Mouse (Mus musculus) T-helper 2 cell (primary cell): ENCODE results near the gene Naa25.

Experiments used
- in situ Hi-C: fragments of 300-600 bp; cut with MboI, MseI; formaldehyde crosslinking; loops from one replicate; pipeline ENCODE4 v1.15.1; 2025; ENCODE audit warnings: high pct_unique_total_duplicates

Naa25 gene

DNA sequence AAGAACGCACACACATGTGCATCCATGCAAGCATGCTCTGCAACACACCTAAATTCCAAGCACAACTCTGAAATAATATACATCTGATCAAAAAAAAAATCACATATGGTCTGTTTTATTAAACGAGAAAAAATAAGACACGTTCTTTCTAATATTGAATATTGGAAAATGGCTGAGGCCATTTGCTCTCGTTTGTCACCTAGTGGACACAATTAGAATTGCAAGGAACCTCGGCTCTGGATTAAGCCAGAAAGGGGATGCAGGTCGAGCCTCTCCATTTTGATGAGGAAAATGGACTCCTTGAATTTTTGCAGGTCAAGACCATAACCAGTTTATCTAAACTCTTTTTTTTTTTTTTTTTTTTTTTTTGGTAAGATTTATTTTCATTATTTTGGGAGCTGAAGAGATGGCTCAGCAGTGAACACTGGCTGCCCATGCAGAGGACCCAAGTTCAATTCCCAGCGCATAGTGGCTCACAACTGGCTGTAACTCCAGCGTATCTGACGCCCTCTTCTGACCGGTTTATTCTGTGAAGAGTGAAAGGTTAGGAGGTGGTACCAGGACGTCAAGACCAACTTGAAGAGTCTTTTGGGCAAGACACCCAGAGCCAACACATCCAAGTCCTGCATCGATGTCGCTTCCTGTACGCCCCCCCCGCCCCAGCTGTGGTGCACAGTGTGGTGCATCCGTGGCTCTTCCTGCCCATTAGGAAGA lies 4.9 kb upstream of the Naa25 start:
- in situ Hi-C loops = loop anchor here (25.0 kb wide), 1 partner anchor 1744 kb away; the partner anchor contains the start of genes Rhof and Setd1b

DNA sequence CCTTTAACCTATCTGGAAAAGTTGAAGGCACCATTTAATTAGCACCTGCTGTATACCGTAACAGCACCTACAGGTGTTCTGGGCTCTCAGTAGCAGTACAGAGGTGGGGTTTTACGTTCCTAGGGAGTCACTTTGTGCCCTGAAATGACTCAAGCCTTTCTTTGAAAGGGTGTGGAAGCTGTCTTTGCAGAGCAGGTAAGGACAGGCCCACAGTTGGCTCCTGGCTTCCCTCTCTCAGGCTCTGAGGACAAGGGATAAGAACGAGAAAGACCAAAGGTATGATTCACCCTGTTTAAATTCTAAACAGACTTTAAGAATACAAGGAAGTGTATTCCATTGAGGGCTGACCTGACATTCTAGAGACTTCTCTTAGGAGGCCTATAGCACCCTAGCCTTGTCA lies 4.3 kb upstream of the Naa25 start:
- in situ Hi-C loops = loop anchor here (25.0 kb wide), 1 partner anchor 1744 kb away; the partner anchor contains the start of genes Rhof and Setd1b

DNA sequence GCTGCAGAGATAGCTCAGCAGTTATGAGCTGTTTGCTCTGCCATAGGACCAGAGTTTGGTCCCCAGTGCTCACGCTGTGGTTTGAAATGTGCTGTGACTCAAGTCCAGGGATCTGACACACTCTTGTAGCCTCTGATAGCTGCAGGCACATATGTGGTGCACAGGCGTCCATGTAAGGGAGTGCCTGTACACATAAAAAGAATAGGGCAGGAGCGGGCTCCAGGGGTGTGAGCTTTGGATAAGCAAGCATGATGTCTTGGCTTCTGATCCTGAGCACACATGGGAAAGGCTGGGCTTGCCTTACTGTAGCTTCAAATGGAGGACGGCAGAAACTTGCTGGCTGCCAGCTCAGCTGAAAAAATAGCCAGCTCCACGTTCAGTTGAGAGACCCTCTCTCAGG lies 2.1 kb upstream of the Naa25 start:
- in situ Hi-C loops = loop anchor here (25.0 kb wide), 1 partner anchor 1742 kb away; the partner anchor contains the start of genes Rhof and Setd1b

DNA sequence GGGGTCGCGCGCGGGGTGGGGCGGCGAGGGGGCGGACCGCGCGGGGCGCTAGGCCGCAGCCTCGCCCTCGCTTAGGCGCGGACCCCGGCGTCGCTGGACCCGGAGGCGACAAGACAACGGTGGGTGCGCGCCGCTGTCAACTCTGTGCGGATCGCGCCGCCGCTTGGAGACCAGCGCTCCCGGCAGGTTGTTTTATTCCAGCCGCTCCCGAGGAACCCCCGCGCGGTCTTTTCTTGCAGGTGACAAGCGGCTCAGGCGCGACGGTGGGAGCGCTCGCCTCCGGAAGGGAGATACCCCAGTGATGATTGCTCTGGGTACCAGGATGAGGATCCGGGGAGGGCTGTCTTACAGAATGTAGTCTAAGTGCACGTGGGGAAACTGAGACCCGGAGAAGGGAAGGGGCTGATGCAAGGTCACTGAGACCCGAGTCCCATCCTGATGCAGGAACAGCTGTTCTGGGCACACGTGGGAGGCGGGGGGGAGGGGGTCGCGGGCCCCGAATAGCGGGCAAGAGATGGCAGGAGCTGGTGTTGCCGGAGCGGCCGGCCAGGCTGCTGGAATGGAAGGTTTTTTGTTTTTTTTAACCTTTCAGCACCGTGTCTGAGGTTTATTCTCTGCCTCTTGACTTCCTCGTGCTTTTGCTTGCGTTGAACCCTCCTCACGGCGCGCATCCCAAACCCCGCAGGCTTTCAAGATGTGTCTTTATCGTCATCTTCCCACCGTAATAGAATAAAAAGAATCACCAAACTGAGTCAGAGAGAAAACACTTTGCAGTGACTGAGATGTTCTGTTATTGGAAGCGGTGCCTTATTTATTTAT lies 619 bp downstream of the Naa25 start:
- in situ Hi-C loops = loop anchor here (25.0 kb wide), 1 partner anchor 1739 kb away; the partner anchor contains the start of genes Rhof and Setd1b

DNA sequence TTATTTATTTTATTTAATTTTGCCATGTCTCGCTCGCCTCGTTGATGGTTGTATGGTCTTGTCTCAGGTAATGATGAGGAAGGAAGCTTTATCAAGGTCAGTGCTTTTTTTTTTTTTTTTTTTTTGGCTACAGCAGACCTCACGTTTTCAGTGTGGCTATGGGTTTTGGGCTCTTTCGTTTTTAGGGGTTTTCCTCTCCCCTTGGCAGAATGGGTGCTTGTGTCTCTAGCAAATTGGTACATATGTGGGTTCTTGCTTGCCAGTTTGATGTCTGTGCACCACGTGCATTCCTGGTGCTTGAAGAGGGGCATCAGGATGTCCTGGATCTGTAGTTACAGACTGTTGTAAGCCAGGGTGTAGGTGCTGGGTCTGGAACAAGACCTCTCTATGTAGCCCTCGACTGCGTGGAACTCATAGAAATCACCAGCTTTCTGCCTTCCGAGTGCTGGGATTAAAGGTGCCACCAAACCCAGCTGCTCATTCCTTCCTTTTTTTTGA lies 1.3 kb downstream of the Naa25 start:
- in situ Hi-C loops = loop anchor here (25.0 kb wide), 1 partner anchor 1738 kb away; the partner anchor contains the start of genes Rhof and Setd1b

DNA sequence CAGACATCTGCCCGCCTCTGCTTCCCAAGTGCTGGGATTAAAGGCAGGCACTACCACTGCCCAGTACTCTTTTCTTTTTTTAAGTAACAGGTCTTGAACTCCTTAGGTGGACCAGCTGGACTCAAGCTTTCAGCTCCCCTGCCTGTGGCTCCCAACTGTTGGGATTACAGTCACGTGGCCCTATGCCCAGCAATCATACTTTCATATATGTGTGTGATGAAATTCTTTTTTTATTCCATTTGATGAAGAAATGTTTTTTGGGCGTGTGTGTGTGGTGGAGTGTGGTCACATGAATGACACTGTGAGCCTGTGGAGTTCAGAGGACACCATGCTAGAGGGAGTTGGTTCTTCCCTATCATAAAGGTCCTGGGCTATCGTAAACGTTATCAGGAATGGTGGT lies 1.8 kb downstream of the Naa25 start:
- in situ Hi-C loops = loop anchor here (25.0 kb wide), 1 partner anchor 1738 kb away; the partner anchor contains the start of genes Rhof and Setd1b

DNA sequence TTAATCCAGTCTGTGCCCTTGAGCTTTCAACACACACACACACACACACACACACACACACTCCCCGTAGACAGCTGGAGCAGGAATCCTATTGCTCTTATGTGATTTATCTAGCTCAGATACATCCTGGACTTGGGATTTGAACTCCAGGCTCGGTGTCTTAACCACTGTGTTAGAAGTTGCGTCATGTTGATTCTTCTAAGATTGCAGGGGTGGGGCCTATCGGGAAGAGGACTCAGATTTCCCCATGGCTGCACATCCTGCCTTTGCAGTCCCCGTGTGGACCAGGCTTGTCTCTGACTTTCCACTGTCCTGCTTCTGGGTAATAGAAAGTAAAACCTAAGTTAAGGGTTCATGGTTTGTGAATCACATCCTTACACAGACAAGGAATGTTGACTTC lies 2.3 kb downstream of the Naa25 start:
- in situ Hi-C loops = no loop called here

DNA sequence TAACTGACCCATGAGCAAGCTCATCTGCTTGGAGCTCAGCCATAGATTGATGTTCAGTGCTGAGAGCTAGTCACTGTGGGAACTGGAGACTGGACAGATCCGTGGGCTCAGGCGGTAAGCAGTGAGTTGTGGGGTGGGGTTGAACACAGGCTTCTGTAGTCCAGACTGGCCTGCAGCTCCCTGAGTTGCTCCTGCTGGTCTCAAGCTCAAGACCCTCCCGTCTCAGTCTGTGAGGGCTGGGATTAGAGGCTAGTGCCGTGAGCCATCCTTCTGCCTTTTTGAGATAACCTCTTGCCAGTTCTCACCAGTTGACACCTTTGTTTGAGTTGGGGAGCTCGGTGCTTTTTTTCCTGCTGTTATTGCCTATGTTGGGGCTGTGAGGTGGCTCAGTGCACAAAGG lies 3.1 kb downstream of the Naa25 start:
- in situ Hi-C loops = no loop called here

DNA sequence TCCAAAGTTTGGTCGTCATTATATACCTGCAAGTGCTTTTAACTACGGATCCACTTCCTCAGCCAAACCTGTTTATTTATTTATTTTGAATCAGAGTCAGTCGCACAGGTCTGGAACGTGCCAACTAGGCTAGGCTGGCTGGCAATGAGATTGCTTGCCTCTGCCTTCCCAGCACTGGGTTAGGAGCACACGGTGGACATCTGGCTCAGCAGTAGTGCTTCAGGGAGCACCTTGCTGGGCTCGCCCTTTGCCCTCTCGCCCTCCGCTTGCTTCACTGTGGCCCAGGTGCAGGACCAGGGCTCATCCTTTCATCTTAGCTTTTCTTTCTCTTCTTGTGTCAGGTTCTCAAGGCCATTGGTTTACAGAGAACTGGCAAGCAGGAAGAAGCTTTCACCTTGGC lies 10.1 kb downstream of the Naa25 start:
- in situ Hi-C loops = loop anchor here (5.0 kb wide), 1 partner anchor 34 kb away; no protein-coding TSS in a partner anchor

DNA sequence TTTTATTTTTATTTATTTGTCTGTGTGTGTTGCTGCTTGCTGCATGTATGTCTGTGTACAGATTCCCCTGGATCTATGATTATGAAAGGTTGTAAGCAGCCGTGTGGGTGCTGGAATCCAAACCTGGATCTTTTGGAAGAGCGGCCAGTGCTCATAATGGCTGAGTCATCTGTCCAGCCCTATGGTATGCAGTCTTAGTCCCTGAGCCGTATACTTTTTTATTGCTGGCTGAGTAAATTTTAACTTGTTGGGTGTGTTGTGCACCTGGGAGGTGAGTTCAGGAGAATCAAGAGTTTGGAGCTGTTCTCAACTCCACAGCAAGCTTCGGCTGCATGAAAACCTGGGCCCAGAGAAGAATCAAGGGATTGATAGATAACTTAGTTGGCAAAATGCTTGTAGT lies 13.2 kb downstream of the Naa25 start:
- in situ Hi-C loops = loop anchor here (10.0 kb wide), 1 partner anchor 1044 kb away; no protein-coding TSS in a partner anchor

DNA sequence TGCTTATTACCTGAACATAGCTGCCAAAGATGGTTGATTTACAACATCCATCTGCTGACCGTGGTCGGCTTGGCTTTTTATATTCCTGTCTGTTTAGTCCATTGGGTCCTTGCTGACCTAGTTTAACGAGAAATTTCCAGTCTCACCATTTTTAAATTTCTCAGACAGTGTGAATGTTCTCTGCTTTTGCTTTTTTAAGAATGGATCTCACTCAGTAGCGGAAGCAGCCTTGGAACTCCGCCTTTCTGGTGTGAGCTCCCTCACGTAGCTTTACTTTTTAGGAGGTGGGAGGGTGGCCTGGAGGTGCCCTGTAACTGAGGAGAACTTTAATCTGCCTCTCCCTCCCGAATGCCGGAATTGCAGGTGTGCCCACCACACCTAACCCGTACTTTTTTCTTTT lies 23.0 kb downstream of the Naa25 start:
- in situ Hi-C loops = no loop called here

DNA sequence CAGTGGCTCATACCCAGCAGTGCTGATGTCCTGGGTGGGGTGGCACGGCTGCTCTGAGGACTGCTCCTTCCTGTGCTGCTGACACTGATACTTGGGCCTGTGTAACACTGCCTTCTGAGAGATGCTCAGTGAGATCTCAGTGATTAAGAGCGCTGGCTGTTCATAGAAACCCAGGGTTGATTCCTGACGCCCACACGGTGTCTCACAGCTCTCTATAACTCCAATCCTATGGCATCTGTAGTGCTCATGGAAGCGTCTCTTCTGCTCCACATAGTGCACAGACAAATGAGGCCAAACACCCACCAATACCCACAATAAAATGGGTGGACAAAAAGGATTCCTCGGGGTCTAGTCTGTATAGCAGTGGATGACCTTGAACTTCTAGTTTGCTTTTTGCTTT lies 25.1 kb downstream of the Naa25 start:
- in situ Hi-C loops = no loop called here

DNA sequence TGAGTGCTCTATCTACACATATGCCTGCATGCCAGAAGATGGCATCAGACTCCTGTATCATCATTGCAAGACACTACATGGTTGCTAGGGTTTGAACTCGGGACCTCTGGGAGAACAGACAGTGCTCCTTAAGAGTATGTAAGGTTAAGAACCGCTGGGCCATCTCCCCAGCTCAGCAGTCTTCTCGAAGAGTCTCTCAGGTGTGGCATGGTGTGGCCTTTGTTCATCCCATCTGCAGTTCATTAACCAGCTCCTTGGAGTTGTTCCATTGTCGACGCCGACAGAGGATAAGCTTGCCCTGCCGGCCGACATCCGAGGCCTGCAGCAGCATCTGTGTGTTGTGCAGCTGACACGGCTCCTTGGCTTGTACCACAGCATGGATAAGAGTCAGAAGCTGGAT lies 25.6 kb downstream of the Naa25 start:
- in situ Hi-C loops = no loop called here

DNA sequence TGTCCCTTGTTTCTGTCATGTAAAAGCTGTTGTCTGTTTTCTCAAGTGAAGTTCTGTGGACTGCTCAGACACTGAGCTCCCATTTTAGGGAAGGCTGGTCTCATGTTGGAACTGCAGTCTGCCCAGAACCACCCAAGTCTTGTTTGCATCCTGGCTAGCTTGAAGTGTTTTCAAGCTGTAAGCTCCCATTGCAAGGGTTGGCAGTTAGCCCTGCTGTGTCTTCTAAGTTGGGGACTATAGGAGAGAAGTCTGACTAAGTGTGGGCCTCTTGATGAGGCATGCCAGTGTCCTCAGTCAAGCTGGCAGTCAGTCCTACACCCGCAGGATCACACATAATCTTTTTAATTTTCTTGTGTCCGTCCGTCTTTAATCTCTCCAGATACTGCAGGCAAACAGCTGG lies 31.2 kb downstream of the Naa25 start:
- in situ Hi-C loops = no loop called here

DNA sequence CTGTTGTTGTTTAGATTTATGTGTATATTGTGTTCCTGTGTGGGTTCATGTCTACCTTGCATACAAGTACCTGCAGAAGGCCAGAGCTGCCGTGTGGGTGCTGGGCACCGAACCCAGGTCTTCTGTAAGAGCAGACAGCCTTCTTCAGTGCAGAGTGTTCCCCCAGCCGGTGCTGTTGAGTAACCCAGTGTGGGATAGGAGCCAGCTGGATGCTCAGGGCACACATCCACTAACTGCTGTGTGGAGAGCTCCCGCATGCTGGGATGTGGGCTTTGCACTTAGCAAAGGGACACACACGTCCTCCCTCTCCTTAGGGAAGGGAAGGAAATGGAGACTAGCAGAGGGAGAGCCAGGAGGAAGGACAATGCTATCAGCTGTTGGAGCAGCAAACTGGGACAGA lies 40.4 kb downstream of the Naa25 start:
- in situ Hi-C loops = loop anchor here (10.0 kb wide), 1 partner anchor 1027 kb away; no protein-coding TSS in a partner anchor

DNA sequence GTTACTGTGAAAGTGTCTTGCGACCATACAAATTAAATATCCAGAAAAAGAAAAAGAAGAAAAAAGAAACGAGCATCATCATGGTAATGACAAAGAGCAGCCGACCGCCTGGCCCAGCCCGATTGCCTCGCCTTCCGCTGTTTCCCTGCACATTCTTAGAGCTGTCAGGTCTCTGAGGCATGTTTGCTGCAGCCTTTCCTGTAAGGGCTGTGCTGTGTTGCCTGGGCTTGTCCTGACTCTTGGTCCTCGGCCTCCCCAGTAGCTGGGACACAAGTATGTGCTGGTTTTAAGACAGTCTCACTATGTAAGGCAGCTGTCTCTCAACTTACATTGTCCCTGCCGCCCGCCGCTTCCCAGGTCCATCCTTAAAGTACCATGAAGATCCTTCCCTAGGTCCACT lies 41.0 kb downstream of the Naa25 start:
- in situ Hi-C loops = loop anchor here (10.0 kb wide), 1 partner anchor 1026 kb away; no protein-coding TSS in a partner anchor

DNA sequence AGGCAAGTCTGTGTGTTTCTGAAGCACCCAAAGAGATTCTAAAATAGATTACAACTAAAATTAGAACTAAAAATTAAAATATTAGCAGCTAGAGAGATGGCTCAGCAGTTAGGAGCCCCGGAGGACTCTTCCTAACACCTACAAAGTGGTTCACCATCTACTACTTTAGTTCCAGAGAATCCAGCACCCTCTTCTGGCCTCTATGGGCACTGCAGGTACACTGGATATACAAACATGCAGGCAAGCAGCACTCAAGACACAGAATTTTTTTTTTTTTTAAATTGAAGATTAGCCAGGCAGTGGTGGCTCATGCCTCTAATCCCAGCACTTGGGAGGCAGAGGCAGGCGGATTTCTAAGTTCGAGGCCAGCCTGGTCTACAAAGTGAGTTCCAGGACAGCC lies 45.8 kb downstream of the Naa25 start:
- in situ Hi-C loops = loop anchor here (5.0 kb wide), 1 partner anchor 36 kb away; no protein-coding TSS in a partner anchor

DNA sequence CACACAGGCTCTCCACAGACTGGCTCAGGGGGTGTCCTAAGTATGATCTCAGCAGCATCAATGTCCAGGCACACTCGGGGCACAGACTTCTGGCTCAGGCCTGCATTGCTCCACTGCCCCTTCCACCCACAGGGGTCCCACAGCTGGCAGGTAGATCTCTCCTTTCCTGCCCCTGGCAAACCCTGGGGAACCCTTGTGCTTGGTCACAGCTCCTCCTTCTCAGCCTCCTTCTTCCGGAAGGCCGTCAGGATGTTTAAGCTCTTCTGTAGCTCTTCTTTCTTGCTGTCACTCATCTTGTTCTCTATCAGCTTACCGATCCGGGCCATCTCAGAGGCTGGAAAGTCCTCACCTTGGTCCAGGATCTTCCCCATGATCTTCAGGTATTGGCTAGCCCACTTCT lies 47.1 kb downstream of the Naa25 start:
- in situ Hi-C loops = loop anchor here (5.0 kb wide), 1 partner anchor 38 kb away; no protein-coding TSS in a partner anchor

DNA sequence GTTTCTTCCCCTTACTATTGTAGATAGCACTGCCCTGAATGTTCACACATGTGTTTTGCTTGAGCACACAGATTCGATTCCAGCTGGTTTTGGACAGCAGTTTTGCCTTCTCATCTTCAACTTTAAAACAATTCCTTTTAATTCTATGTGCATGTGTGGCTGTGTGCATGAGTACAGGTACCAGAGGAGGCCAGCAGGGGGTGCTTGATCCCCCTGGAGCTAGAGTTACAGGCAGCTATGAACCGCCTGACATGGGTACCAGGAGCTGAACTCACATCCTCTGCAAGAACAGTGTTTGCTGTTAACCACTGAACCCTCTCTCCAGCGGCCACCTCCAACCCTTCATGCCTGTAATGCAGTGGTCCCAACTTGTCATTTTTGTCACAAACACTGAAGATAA lies 50.7 kb downstream of the Naa25 start:
- in situ Hi-C loops = no loop called here

DNA sequence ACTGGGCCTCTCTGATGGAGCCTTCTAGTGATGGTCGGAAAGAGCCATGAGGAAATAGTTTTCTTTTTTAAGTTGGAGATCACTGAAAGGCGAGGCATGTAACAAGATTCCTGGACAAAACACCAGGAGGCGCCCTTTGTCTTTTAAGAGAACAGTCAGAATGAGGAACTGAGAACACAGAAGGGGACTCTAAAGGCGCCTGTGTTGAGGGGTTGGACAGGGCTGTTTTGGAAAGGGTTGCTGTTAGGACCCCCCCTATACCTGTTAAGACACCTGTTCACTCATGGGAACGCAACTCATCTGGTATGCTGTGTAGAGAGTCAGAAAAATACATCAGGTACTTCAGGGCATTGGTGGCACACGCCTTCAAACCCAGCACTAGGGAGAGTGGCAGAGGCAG lies 52.2 kb downstream of the Naa25 start:
- in situ Hi-C loops = loop anchor here (10.0 kb wide), 1 partner anchor 935 kb away; the partner anchor contains the start of gene Slc8b1

DNA sequence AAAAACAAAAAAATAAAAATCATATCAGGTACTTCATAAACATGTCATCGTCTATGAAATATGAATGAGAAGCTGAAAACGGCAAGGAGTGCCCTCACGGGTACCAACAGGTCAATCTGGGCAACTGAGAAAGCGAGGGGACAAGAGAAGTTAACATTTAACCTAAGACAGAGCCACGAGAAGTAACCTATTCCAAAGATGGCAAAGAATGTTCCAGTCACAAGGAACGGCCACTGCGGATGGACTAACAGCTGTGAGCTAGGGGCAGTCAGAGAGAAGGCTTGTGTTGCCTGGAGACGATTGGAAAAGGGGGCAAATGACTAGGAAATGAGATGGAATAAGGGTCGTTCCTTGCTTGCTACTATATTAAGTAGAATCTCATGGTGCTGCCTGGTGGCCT lies 52.7 kb downstream of the Naa25 start:
- in situ Hi-C loops = loop anchor here (10.0 kb wide), 1 partner anchor 936 kb away; the partner anchor contains the start of gene Slc8b1

DNA sequence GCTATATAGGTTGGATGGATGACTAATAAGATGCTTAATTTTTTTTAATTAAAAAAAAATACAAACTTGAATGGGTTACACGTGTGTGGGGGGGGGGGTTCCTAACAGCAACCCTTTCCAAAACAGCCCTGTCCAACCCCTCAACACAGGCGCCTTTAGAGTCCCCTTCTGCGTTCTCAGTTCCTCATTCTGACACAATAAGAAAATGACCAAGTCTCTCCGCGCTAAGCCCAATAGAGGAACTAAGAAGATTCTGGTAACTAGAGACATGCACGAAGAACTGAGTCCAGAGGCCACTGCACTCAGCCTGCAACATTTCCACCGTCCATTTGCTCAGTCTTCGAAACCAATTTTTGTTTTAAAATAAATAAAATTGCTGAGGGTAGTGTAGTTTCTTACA lies 53.5 kb downstream of the Naa25 start:
- in situ Hi-C loops = loop anchor here (10.0 kb wide), 1 partner anchor 936 kb away; the partner anchor contains the start of gene Slc8b1
